Mouse (Mus musculus) MEL (cell line): ENCODE measurements at regions not wholly inside any gene's neighbourhood (a gene's known extent, or its start where the extent isn't known, plus 50 kb on each side); places are given as distances from the start of the nearest gene placed in this dataset.

Experiments used
- DNase-seq: peaks from one replicate; pipeline ENCODE4 v3.0.0; 2011; ENCODE audit warnings: low read depth, low spot score
- H3K27ac ChIP-seq: 2 replicates; pipeline ENCODE4 v1.5.1; 2012; ENCODE audit warnings: low read depth, mild to moderate bottlenecking, control low read depth, low read length, moderate library complexity; ENCODE audit not compliant: control insufficient read depth
- H3K27me3 ChIP-seq, 2 experiments: fragments of 150-350 bp in 1 of 2; sonication (generic) in 1 of 2; 2 replicates each; pipeline ENCODE4 v1.6.1; 2012; ENCODE audit warnings: low read length in 2 of 2, mild to moderate bottlenecking in 2 of 2, improper control_type of control experiment in 1 of 2, moderate library complexity in 1 of 2; ENCODE audit not compliant: insufficient read depth in 2 of 2, control insufficient read depth in 1 of 2
- H3K36me3 ChIP-seq, 2 experiments: 2 replicates each; pipeline ENCODE4 v1.6.1; 2012 to 2014; ENCODE audit warnings: low read length in 2 of 2, improper control_type of control experiment in 1 of 2, inconsistent platforms in 1 of 2, mild to moderate bottlenecking in 1 of 2; ENCODE audit not compliant: insufficient read depth in 2 of 2, control insufficient read depth in 1 of 2
- H3K4me1 ChIP-seq, 2 experiments: fragments of 150-350 bp in 1 of 2; sonication (generic) in 1 of 2; 2 replicates each; pipeline ENCODE4 v1.6.1; 2012; ENCODE audit warnings: low read length in 2 of 2, improper control_type of control experiment in 1 of 2, mild to moderate bottlenecking in 1 of 2; ENCODE audit not compliant: insufficient read depth in 2 of 2, control insufficient read depth in 1 of 2
- H3K4me3 ChIP-seq, 2 experiments: fragments of 150-350 bp in 1 of 2; sonication (generic) in 1 of 2; 2 replicates each; pipeline ENCODE4 v1.5.1; 2012; ENCODE audit warnings: low read depth in 2 of 2, low read length in 2 of 2, mild to moderate bottlenecking in 2 of 2, moderate library complexity in 2 of 2, control low read depth in 1 of 2, improper control_type of control experiment in 1 of 2; ENCODE audit not compliant: control insufficient read depth in 1 of 2, insufficient read depth in 1 of 2
- H3K79me2 ChIP-seq: 2 replicates; pipeline ENCODE4 v1.6.1; 2012; ENCODE audit warnings: mild to moderate bottlenecking, low read length, moderate library complexity; ENCODE audit not compliant: control insufficient read depth, poor library complexity, insufficient read depth
- H3K9ac ChIP-seq: 2 replicates; pipeline ENCODE4 v1.6.1; 2012; ENCODE audit warnings: low read depth, mild to moderate bottlenecking, control low read depth, low read length, moderate library complexity; ENCODE audit not compliant: control insufficient read depth, poor library complexity, severe bottlenecking
- H3K9me3 ChIP-seq: fragments of 150-350 bp; sonication (generic); replicated peaks from 2 replicates; pipeline ENCODE4 v1.6.1; 2012; ENCODE audit warnings: mild to moderate bottlenecking, low read length, improper control_type of control experiment, moderate library complexity; ENCODE audit not compliant: insufficient read depth
- BHLHE40 ChIP-seq: IDR thresholded peaks from 2 replicates; pipeline ENCODE4 v1.6.1; 2012; ENCODE audit warnings: low read depth, mild to moderate bottlenecking, inconsistent platforms, low read length, improper control_type of control experiment, borderline replicate concordance
- CHD1 ChIP-seq: IDR thresholded peaks from 2 replicates; pipeline ENCODE4 v1.6.1; 2012; ENCODE audit warnings: low read depth, mild to moderate bottlenecking, inconsistent platforms, low read length, improper control_type of control experiment
- CTCF ChIP-seq, 3 experiments: IDR thresholded peaks in 2 of 3; conservative IDR thresholded peaks in 1 of 3; 2 replicates each; pipeline ENCODE4 v1.5.1; 2011 to 2012; ENCODE audit warnings: low read length in 3 of 3, low read depth in 2 of 3, mild to moderate bottlenecking in 2 of 3, improper control_type of control experiment in 1 of 3, inconsistent platforms in 1 of 3, mixed read lengths in 1 of 3, moderate library complexity in 1 of 3; ENCODE audit not compliant: control insufficient read depth in 1 of 3, insufficient read depth in 1 of 3, poor library complexity in 1 of 3, severe bottlenecking in 1 of 3
- E2F4 ChIP-seq: IDR thresholded peaks from 2 replicates; pipeline ENCODE4 v1.6.1; 2011; ENCODE audit warnings: low read depth, low read length, improper control_type of control experiment, borderline replicate concordance
- ELF1 ChIP-seq: IDR thresholded peaks from 2 replicates; pipeline ENCODE4 v1.6.1; 2014; ENCODE audit warnings: low read depth, mild to moderate bottlenecking, inconsistent platforms, low read length, improper control_type of control experiment, moderate library complexity
- EP300 ChIP-seq, 2 experiments: IDR thresholded peaks; 2 replicates each; pipeline ENCODE4 v1.6.1; 2011; ENCODE audit warnings: improper control_type of control experiment in 2 of 2, low read length in 2 of 2, low read depth in 1 of 2, mild to moderate bottlenecking in 1 of 2
- ETS1 ChIP-seq: IDR thresholded peaks from 2 replicates; pipeline ENCODE4 v1.6.1; 2012; ENCODE audit warnings: low read depth, mild to moderate bottlenecking, inconsistent platforms, low read length, improper control_type of control experiment, moderate library complexity
- GABPA ChIP-seq: IDR thresholded peaks from 2 replicates; pipeline ENCODE4 v1.6.1; 2012; ENCODE audit warnings: low read depth, mild to moderate bottlenecking, inconsistent platforms, low read length, improper control_type of control experiment, moderate library complexity
- GATA1 ChIP-seq: IDR thresholded peaks from 2 replicates; pipeline ENCODE4 v1.6.1; 2011; ENCODE audit warnings: low read depth, low read length, improper control_type of control experiment
- HCFC1 ChIP-seq: IDR thresholded peaks from 2 replicates; pipeline ENCODE4 v1.6.1; 2012; ENCODE audit warnings: low read depth, mild to moderate bottlenecking, inconsistent platforms, low read length, improper control_type of control experiment, moderate library complexity
- JUND ChIP-seq: IDR thresholded peaks from 2 replicates; pipeline ENCODE4 v1.6.1; 2011; ENCODE audit warnings: low read depth, mild to moderate bottlenecking, improper control_type of control experiment, low read length
- KAT2A ChIP-seq: conservative IDR thresholded peaks from 2 replicates; pipeline ENCODE4 v1.6.1; 2012; ENCODE audit warnings: low read depth, low read length, improper control_type of control experiment, inconsistent platforms
- MAFK ChIP-seq: IDR thresholded peaks from 2 replicates; pipeline ENCODE4 v1.6.1; 2011; ENCODE audit warnings: low read depth, mild to moderate bottlenecking, low read length, improper control_type of control experiment, borderline replicate concordance
- MAX ChIP-seq: IDR thresholded peaks from 2 replicates; pipeline ENCODE4 v1.6.1; 2011; ENCODE audit warnings: low read length, improper control_type of control experiment
- MXI1 ChIP-seq: IDR thresholded peaks from 2 replicates; pipeline ENCODE4 v1.6.1; 2011; ENCODE audit warnings: mild to moderate bottlenecking, low read depth, low read length, improper control_type of control experiment
- MYC ChIP-seq: IDR thresholded peaks from 2 replicates; pipeline ENCODE4 v1.6.1; 2011; ENCODE audit warnings: low read depth, mild to moderate bottlenecking, low read length, improper control_type of control experiment, moderate library complexity
- NELFE ChIP-seq: IDR thresholded peaks from 2 replicates; pipeline ENCODE4 v1.6.1; 2011; ENCODE audit warnings: low read depth, low read length, improper control_type of control experiment
- POLR2A ChIP-seq, 2 experiments: IDR thresholded peaks; 2 replicates each; pipeline ENCODE4 v1.6.1; 2011 to 2012; ENCODE audit warnings: low read length in 2 of 2, mild to moderate bottlenecking in 2 of 2, control low read depth in 1 of 2, improper control_type of control experiment in 1 of 2, low read depth in 1 of 2, moderate library complexity in 1 of 2; ENCODE audit not compliant: control insufficient read depth in 1 of 2, insufficient read depth in 1 of 2, poor library complexity in 1 of 2
- RAD21 ChIP-seq: IDR thresholded peaks from 2 replicates; pipeline ENCODE4 v1.6.1; 2011; ENCODE audit warnings: mild to moderate bottlenecking, low read depth, low read length, improper control_type of control experiment
- RCOR1 ChIP-seq: IDR thresholded peaks from 2 replicates; pipeline ENCODE4 v1.6.1; 2012; ENCODE audit warnings: low read depth, mild to moderate bottlenecking, inconsistent platforms, low read length, improper control_type of control experiment
- SIN3A ChIP-seq: IDR thresholded peaks from 2 replicates; pipeline ENCODE4 v1.6.1; 2012; ENCODE audit warnings: low read length, improper control_type of control experiment, inconsistent platforms
- TAL1 ChIP-seq: IDR thresholded peaks from 2 replicates; pipeline ENCODE4 v1.6.1; 2012; ENCODE audit warnings: mild to moderate bottlenecking, inconsistent platforms, low read length, moderate library complexity, mixed read lengths
- USF1 ChIP-seq: IDR thresholded peaks from 2 replicates; pipeline ENCODE4 v1.6.1; 2014; ENCODE audit warnings: low read depth, mild to moderate bottlenecking, inconsistent platforms, low read length, improper control_type of control experiment, moderate library complexity
- USF2 ChIP-seq, 2 experiments: IDR thresholded peaks; 2 replicates each; pipeline ENCODE4 v1.6.1; 2011 to 2012; ENCODE audit warnings: improper control_type of control experiment in 2 of 2, low read length in 2 of 2, borderline replicate concordance in 1 of 2, inconsistent platforms in 1 of 2, low read depth in 1 of 2, mild to moderate bottlenecking in 1 of 2; ENCODE audit not compliant: insufficient read depth in 1 of 2
- ZC3H11A ChIP-seq: IDR thresholded peaks from 2 replicates; pipeline ENCODE4 v1.6.1; 2012; ENCODE audit warnings: low read depth, mild to moderate bottlenecking, inconsistent platforms, low read length, improper control_type of control experiment
- ZKSCAN1 ChIP-seq: IDR thresholded peaks from 2 replicates; pipeline ENCODE4 v1.6.1; 2012; ENCODE audit warnings: low read depth, mild to moderate bottlenecking, inconsistent platforms, low read length, improper control_type of control experiment, moderate library complexity
- ZMIZ1 ChIP-seq: IDR thresholded peaks from 2 replicates; pipeline ENCODE4 v1.6.1; 2012; ENCODE audit warnings: low read depth, mild to moderate bottlenecking, inconsistent platforms, low read length, improper control_type of control experiment, moderate library complexity
- ZNF384 ChIP-seq: IDR thresholded peaks from 2 replicates; pipeline ENCODE4 v1.6.1; 2012; ENCODE audit warnings: low read depth, mild to moderate bottlenecking, inconsistent platforms, low read length, improper control_type of control experiment

- Histone ChIP-seq H3K4me3 (no peak overlapping the region), H3K79me2 (no peaks in the 10 kb centered on the region), H3K36me3 (no peaks in the 10 kb centered on the region), H3K9ac (no peak overlapping the region), H3K27ac (no peak overlapping the region), H3K9me3 (no peaks in the 10 kb centered on the region), H3K4me1 (no peaks in the 10 kb centered on the region), H3K27me3 (no peaks in the 10 kb centered on the region)
- DNase-seq, result no peak
- TF ChIP-seq BHLHE40 (no peak), RAD21 (no peak), MAFK (no peak), USF2 (IDR thresholded peaks at IDR 0.05; ENCODE audit: borderline replicate concordance in 1 of 2, insufficient read depth in 1 of 2, low read depth in 1 of 2, low read length in 2 of 2) (no peak), GATA1 (no peak), ZKSCAN1 (no peak), HCFC1 (no peak), USF1 (no peak), POLR2A (IDR thresholded peaks at IDR 0.05; ENCODE audit: control insufficient read depth in 1 of 2, insufficient read depth in 1 of 2, low read depth in 1 of 2, low read length in 2 of 2, poor library complexity in 1 of 2) (no peak), GABPA (no peak), TAL1 (no peak), ZNF384 (no peak), ELF1 (no peak), ZC3H11A (no peak), RCOR1 (no peak), ETS1 (no peak), SIN3A (no peak), JUND (no peak)
These were observed 1086.5 kb upstream of the Flrt2 start for GRCm38 (mm10) chr12:94605566-94605965.

GRCm38 (mm10) chr12:94636555-94636954 is 1055.5 kb upstream of the Flrt2 start:
- no peak for DNase-seq
- H3K4me1 ChIP-seq, result no peaks in the 10 kb centered on the region
- no peaks in the 10 kb centered on the region for H3K9me3 ChIP-seq
- no peaks in the 10 kb centered on the region for H3K36me3 ChIP-seq
- no peaks in the 10 kb centered on the region for H3K27me3 ChIP-seq
- no peaks in the 10 kb centered on the region for H3K79me2 ChIP-seq
- H3K27ac ChIP-seq, result no peak overlapping the region
- H3K4me3 ChIP-seq, result no peak overlapping the region
- H3K9ac ChIP-seq, result no peak overlapping the region
- TF ChIP-seq CHD1 (no peak), POLR2A (IDR thresholded peaks at IDR 0.05; ENCODE audit: control insufficient read depth in 1 of 2, insufficient read depth in 1 of 2, low read depth in 1 of 2, low read length in 2 of 2, poor library complexity in 1 of 2) (no peak), ZKSCAN1 (no peak), CTCF (IDR thresholded peaks at IDR 0.05 in 2 of 3, conservative IDR thresholded peaks at IDR 0.05 in 1 of 3; ENCODE audit: control insufficient read depth in 1 of 3, insufficient read depth in 1 of 3, low read depth in 2 of 3, low read length in 3 of 3, poor library complexity in 1 of 3, severe bottlenecking in 1 of 3) (no peak), GABPA (no peak), ELF1 (no peak), NELFE (no peak), MXI1 (no peak), KAT2A (no peak), EP300 (IDR thresholded peaks at IDR 0.05; ENCODE audit: low read depth in 1 of 2, low read length in 2 of 2) (no peak), ETS1 (no peak), MYC (no peak), HCFC1 (no peak), E2F4 (no peak), ZC3H11A (no peak), ZMIZ1 (no peak), MAX (no peak), GATA1 (no peak)
